Mouse (Mus musculus) cerebellum, adult 2 months (tissue): ENCODE results near the gene Il18bp.

Source experiments
- CTCF ChIP-seq: fragments of 200-500 bp; IDR thresholded peaks from 2 replicates; pipeline ENCODE4 v1.5.1; 2011; ENCODE audit warnings: low read depth, mild to moderate bottlenecking, control low read depth, low read length, moderate library complexity, borderline replicate concordance; ENCODE audit not compliant: insufficient read depth
- POLR2A ChIP-seq: fragments of 200-500 bp; IDR thresholded peaks from 2 replicates; pipeline ENCODE4 v1.6.1; 2011; ENCODE audit warnings: low read length, control low read depth, borderline replicate concordance; ENCODE audit not compliant: insufficient read depth

DNA sequence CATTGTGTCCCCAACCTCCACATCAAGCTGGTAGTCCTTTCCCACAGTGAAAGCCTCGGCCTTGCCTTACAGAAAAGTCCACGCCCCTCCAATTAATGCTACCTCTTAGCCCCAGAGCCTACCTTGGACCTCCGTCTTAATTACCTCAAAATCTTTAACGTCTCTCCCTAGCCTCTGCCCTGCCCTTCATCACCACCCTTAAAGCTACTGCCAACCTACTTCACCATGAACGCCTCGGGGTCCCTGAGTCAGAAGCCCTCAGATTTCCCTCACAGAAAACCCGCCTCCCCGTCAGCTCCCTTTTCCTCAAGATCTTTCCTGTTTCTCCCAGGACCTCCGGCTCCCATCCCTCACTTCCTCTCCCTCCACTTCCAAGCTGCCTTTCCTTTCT is 46.2 kb upstream of the Il18bp start:
- TF ChIP-seq POLR2A (no peak), CTCF (no peak)
